Mouse (Mus musculus) midbrain, embryonic 14.5 days (tissue): ENCODE results near the gene Tcf3. TPM values are rescaled to one million over a fixed set of nuclear protein-coding genes. Genes with fewer than 3 reads are reported as not detected.

Source experiments
- ATAC-seq: fragments of 200-750 bp; cut with Nextera tagmentation; 2 replicates; pipeline ENCODE4 v1.8.0; 2017; ENCODE audit warnings: moderate number of reproducible peaks, moderate library complexity; ENCODE audit not compliant: low FRiP score, low TSS enrichment
- DNase-seq: peaks from one replicate; pipeline ENCODE4 v3.0.0-alpha.2; 2015
- H3K27ac ChIP-seq: fragments of 300-500 bp; sonication (generic); replicated peaks from 2 replicates; pipeline ENCODE4 v1.5.1; 2014; ENCODE audit warnings: mild to moderate bottlenecking, low read depth, low read length, moderate library complexity
- H3K27me3 ChIP-seq: fragments of 300-500 bp; sonication (generic); 2 replicates; pipeline ENCODE4 v1.6.1; 2014; ENCODE audit warnings: low read length, control low read depth, mixed read lengths; ENCODE audit not compliant: control insufficient read depth, insufficient read depth
- H3K36me3 ChIP-seq: fragments of 300-500 bp; sonication (generic); 2 replicates; pipeline ENCODE4 v1.6.1; 2014; ENCODE audit warnings: low read length, control low read depth; ENCODE audit not compliant: control insufficient read depth, insufficient read depth
- H3K4me1 ChIP-seq: fragments of 300-500 bp; sonication (generic); 2 replicates; pipeline ENCODE4 v1.6.1; 2014; ENCODE audit warnings: mild to moderate bottlenecking, antibody characterized with exemption, low read length, control low read depth; ENCODE audit not compliant: control insufficient read depth, insufficient read depth
- H3K4me2 ChIP-seq: fragments of 300-500 bp; sonication (generic); 2 replicates; pipeline ENCODE4 v1.6.1; 2014; ENCODE audit warnings: mild to moderate bottlenecking, low read length, moderate library complexity
- H3K4me3 ChIP-seq: fragments of 300-500 bp; sonication (generic); replicated peaks from 2 replicates; pipeline ENCODE4 v1.5.1; 2014; ENCODE audit warnings: low read depth, low read length
- H3K9ac ChIP-seq: fragments of 300-500 bp; sonication (generic); replicated peaks from 2 replicates; pipeline ENCODE4 v1.6.1; 2014; ENCODE audit warnings: mild to moderate bottlenecking, low read length, moderate library complexity
- H3K9me3 ChIP-seq: fragments of 300-500 bp; sonication (generic); 2 replicates; pipeline ENCODE4 v1.6.1; 2016; ENCODE audit warnings: low read length, control low read depth, mixed read lengths; ENCODE audit not compliant: control insufficient read depth
- WGBS: fragments of 180-500 bp; shearing (Covaris S2); extraction: QIAGEN DNeasy Blood & Tissue Kit; methylation state at CpG from one replicate; pipeline ENCODE4 v1.1.7; 2014; 5-methylcytosine and 5-hydroxymethylcytosine counted together
- polyA plus RNA-seq: library from polyadenylated mRNA; unstranded; fragments of >200 nt; fragmentation: Nextera tagmentation; extraction: Ambion mirVana; gene quantifications from 2 replicates; pipeline ENCODE4 v1.2.1, GENCODE M21; 2014

The Tcf3 gene
- polyA plus RNA-seq, 1 experiment from 2014 or later, result 60.4 TPM

- WGBS, result under 1% methylated on average over 22 of the region's 61 CpGs
- H3K4me1 ChIP-seq, result peaks cover 30% of the 10 kb centered on the region
- peaks cover 56% of the 10 kb centered on the region for H3K36me3 ChIP-seq
- DNase-seq (peak; percentile 97), ATAC-seq (peak; percentile 59)
- no peaks in the 10 kb centered on the region for H3K9me3 ChIP-seq
- no peaks in the 10 kb centered on the region for H3K27me3 ChIP-seq
- peak within 1 kb of the TSS; percentile 98 for H3K4me2 ChIP-seq
- H3K27ac ChIP-seq, result peak within 1 kb of the TSS; percentile 99
- H3K9ac ChIP-seq, result peak within 1 kb of the TSS; percentile 99
- peak within 1 kb of the TSS; percentile 82 for H3K4me3 ChIP-seq
Observed at GRCm38 (mm10) chr10:80387522-80387959, 45.9 kb downstream of the Tcf3 start, which contains the start of gene Mex3d. TSS of gene Mex3d (minus strand) at chr10:80387659.

- Histone ChIP-seq H3K27me3 (no peaks in the 10 kb centered on the region), H3K9ac (peak overlapping the region; percentile 99), H3K4me1 (peaks cover 31% of the 10 kb centered on the region), H3K27ac (peak overlapping the region; percentile 99), H3K4me2 (peak overlapping the region; percentile 98), H3K4me3 (peak overlapping the region; percentile 82), H3K36me3 (peaks cover 56% of the 10 kb centered on the region), H3K9me3 (no peaks in the 10 kb centered on the region)
- ATAC-seq, result peak; percentile 2; the same call in 1 of the 2 replicates
- DNase-seq, result peak; percentile 62
- under 1% methylated on average over 88 of the region's 94 CpGs for WGBS
Observed at GRCm38 (mm10) chr10:80386735-80387471, 46.5 kb downstream of the Tcf3 start.

GRCm38 (mm10) chr10:80385811-80386734 lies 47.4 kb downstream of the Tcf3 start:
- Histone ChIP-seq H3K27ac (peak overlapping the region; percentile 99), H3K4me1 (peaks cover 31% of the 10 kb centered on the region), H3K36me3 (peaks cover 56% of the 10 kb centered on the region), H3K9me3 (no peaks in the 10 kb centered on the region), H3K9ac (peak overlapping the region; percentile 99), H3K27me3 (no peaks in the 10 kb centered on the region), H3K4me2 (peak overlapping the region; percentile 98), H3K4me3 (peak overlapping the region; percentile 82)
- 1% methylated on average over 34 of the region's 34 CpGs for WGBS
- ATAC-seq, result peak; percentile 59
- DNase-seq, result peak; percentile 88

- peak; percentile 61 for DNase-seq
- H3K4me1 ChIP-seq, result peaks cover 31% of the 10 kb centered on the region
- peak overlapping the region; percentile 99 for H3K9ac ChIP-seq
- H3K4me2 ChIP-seq, result peak overlapping the region; percentile 98
- H3K4me3 ChIP-seq, result peak overlapping the region; percentile 82
- peak; percentile 9; the same call in 1 of the 2 replicates for ATAC-seq
- H3K36me3 ChIP-seq, result peaks cover 54% of the 10 kb centered on the region
- no peaks in the 10 kb centered on the region for H3K27me3 ChIP-seq
- 5% methylated on average over 7 of the region's 7 CpGs for WGBS
- H3K9me3 ChIP-seq, result no peaks in the 10 kb centered on the region
- peak overlapping the region; percentile 99 for H3K27ac ChIP-seq
Observed at GRCm38 (mm10) chr10:80385310-80385709, 48.1 kb downstream of the Tcf3 start.

GRCm38 (mm10) chr10:80384709-80385108 lies 48.7 kb downstream of the Tcf3 start:
- no peak for DNase-seq
- ATAC-seq, result no peak
- H3K27ac ChIP-seq, result peak overlapping the region; percentile 99
- no peaks in the 10 kb centered on the region for H3K9me3 ChIP-seq
- peaks cover 55% of the 10 kb centered on the region for H3K36me3 ChIP-seq
- H3K4me1 ChIP-seq, result peaks cover 31% of the 10 kb centered on the region
- 54% methylated on average over 7 of the region's 7 CpGs for WGBS
- H3K4me3 ChIP-seq, result peak overlapping the region; percentile 82
- no peaks in the 10 kb centered on the region for H3K27me3 ChIP-seq
- peak overlapping the region; percentile 98 for H3K4me2 ChIP-seq
- H3K9ac ChIP-seq, result peak overlapping the region; percentile 99

- Histone ChIP-seq H3K27ac (peak overlapping the region; percentile 99; the same call in 1 of the 2 replicates), H3K36me3 (peaks cover 59% of the 10 kb centered on the region), H3K4me2 (peak overlapping the region; percentile 98), H3K4me3 (peak overlapping the region; percentile 82), H3K4me1 (peaks cover 31% of the 10 kb centered on the region), H3K27me3 (no peaks in the 10 kb centered on the region), H3K9me3 (no peaks in the 10 kb centered on the region), H3K9ac (peak overlapping the region; percentile 99)
- no peak for DNase-seq
- WGBS, result 86% methylated on average over 4 of the region's 4 CpGs
- no peak for ATAC-seq
Observed at GRCm38 (mm10) chr10:80384115-80384639, 49.3 kb downstream of the Tcf3 start.

- no peak for ATAC-seq
- Histone ChIP-seq H3K4me1 (peaks cover 31% of the 10 kb centered on the region), H3K36me3 (peaks cover 61% of the 10 kb centered on the region), H3K27ac (no peak overlapping the region), H3K9me3 (no peaks in the 10 kb centered on the region), H3K9ac (peak overlapping the region; percentile 99), H3K4me2 (peak overlapping the region; percentile 98), H3K4me3 (peak overlapping the region; percentile 82), H3K27me3 (no peaks in the 10 kb centered on the region)
- 45% methylated on average over 4 of the region's 4 CpGs for WGBS
- DNase-seq, result no peak
Observed at GRCm38 (mm10) chr10:80383431-80383830, 50.0 kb downstream of the Tcf3 start.

- DNase-seq, result no peak
- ATAC-seq, result no peak
- Histone ChIP-seq H3K9me3 (no peaks in the 10 kb centered on the region), H3K4me2 (peak overlapping the region; percentile 98), H3K36me3 (peaks cover 61% of the 10 kb centered on the region), H3K27me3 (no peaks in the 10 kb centered on the region), H3K27ac (no peak overlapping the region), H3K9ac (no peak overlapping the region), H3K4me3 (peak overlapping the region; percentile 82), H3K4me1 (peaks cover 26% of the 10 kb centered on the region)
- WGBS, result 83% methylated on average over 7 of the region's 7 CpGs
Observed at GRCm38 (mm10) chr10:80382641-80383365, 50.6 kb downstream of the Tcf3 start.
